Mouse (Mus musculus): ENCODE data around the gene Ermard.
A peak's percentile ranks its signal among the peaks of the same experiment; 100 is the strongest.

The Ermard gene

DNA sequence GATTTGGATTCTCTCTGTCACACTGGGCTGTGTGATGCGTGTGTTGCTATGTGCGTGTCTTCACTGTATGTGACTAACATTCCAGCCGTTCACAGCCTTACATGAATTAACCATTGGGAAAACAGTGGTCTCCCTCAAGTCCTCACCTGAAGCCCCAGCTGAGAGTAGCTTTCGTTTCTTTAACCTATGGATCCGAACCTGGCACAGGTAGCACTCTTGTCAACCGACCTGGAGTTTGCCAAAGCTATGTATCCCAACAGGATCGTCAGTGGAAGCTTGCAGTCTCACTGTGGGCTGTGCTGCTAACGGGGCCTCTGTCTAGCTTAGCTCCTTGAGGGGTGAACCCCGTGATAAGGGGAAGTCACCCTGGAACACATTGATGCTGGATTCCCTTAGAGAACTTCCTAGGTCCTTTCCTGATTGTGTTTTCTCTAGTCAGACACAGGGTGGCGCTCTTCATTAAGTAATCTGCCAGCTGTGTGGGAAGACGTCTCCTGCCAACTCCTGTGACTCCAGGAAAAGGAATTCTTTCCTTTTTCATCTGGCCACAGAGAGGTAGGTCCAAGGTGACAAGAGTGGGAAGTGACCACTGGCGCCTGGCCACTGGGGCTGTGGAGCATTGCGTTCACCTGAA is 24.5 kb downstream of the Ermard start:
- peak; percentile 80 for DNase-seq

GRCm38 (mm10) chr17:15066066-15066465 is 25.1 kb downstream of the Ermard start:
- peak; percentile 37 to 41 for DNase-seq

- peak in 1 of 2 experiments; percentile 12 for DNase-seq
Measured at GRCm38 (mm10) chr17:15066911-15067310, 25.9 kb downstream of the Ermard start.

DNA sequence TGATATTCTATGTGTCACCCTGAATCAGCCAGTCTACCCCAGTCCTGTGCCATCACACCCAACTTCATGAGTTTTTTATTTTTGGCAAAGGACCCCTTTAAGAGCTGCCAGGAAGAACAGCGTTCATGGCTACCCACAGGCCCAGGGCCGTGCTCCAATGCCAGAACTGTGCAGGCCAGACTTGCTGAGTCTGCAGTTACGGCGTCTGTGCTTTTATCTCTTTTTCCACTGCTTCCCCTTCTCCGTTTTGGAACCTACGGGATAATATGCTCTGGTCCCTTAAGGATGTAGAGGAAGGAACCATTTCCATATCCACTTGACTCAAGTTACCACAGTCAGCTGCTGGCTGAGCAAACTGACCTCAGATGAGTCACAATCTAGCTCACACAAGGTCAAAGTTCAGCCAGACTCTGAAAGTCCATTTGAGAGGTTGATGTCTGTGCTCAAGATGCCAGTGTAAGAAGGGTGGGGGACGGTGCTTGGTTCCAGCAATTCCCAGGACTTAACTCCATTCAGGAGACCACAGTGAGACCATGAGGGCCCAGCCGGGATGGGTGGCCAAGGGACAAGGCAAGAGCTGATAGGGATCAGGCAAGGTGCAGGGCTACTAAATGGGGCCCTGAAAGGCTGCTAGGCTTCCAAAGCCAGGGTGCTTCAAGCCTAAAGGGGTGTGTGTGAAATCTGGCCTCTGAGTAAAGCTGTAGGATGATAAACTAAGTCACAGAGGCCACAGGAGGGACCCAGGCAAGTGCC is 27.2 kb downstream of the Ermard start:
- peak in 1 of 2 experiments; percentile 20 for DNase-seq

DNA sequence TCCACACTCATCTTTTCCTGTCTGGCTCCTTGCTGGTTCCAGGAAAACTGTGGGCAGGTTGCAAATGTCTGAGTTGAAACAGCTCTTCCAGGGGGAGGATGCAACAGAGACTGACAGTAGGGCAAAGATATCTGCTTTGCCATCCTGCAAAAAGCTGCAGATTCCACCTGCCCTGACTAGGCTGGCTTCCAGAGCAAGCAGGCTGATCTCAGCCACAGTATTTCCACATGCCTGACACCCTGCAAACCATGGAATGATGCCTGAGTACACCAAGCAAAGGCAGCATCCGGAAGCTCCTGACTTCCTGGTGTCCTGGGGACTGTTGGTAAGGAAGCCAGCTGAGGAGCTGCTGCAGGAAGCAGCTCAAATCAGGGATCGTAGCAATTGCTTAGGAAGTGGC is 28.1 kb downstream of the Ermard start:
- peak; percentile 33 to 38 for DNase-seq

GRCm38 (mm10) chr17:15072211-15072610 is 31.2 kb downstream of the Ermard start:
- no peak for DNase-seq

DNA sequence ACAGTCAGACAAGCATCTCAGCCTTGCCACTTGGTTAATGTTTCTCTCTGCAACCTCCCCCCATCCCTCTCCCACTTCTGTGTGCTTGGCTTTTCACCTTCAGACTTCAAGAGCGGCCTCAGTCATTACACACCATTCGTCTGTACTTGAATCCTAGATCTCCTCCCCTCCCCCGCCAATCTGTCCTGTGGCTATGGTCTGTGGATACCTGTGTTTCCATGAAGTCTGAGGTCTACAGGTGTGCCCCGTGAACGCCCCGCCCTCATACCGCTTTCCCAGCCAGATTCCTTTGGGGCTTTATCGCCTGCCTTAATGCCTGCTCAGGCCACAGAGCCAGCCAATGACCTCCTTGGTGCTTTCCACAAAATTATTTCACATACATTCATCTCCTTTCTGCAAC is 34.0 kb downstream of the Ermard start:
- DNase-seq, result no peak

- peak; percentile 45 to 69 for DNase-seq
Measured at GRCm38 (mm10) chr17:15077536-15077935, 36.5 kb downstream of the Ermard start.

DNA sequence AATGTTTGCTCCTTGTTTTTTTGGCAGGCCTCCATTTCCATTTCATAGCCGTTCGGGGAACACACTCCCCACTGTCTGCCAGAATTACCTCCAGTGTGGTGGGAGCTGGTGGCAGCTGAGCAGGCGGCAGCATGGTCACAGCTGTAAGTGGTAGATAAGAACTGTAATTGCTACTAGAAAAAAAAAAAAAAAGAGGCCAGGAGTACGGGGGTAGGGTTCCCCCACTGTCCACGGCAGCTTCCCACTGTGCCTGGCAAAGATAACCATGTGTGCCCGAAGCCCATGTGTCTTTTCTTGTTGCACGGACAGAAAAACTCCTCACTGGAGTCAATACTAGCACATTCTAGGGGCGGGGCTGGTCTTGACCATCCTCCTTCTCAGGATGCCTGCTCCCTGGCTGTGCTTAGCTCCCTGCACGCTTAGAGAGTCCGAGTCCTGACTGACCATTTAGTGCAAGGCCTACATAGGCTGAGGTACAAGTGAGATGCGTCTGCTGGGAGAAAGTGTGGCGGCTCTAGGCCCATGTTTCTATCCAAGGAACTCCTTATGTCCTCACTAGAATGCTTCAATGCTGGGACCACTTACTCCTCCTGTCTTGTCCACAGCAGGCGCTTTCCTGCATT is 43.3 kb downstream of the Ermard start:
- no peak for DNase-seq

- DNase-seq, result no peak
Measured at GRCm38 (mm10) chr17:15085006-15085405, 44.0 kb downstream of the Ermard start.

DNA sequence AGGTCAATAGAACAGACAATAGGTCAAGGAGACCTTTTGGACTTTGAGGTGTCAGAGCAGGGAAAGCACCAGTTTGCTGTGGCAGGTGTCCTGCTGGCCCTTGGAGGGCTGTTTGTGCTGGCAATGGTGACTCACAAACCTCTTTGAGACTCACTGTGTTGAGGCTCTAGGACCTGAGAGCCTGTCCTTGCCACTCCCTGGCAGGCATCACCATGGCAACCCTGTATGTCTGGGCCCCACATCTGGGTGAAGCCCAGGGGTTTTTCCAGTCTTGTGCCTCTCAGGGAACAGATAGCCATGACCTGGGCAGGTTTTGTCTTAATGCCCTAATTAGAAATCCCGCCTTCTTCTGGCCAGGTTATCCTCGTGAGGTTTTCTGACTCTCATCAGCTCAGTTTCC is 47.2 kb downstream of the Ermard start:
- DNase-seq, result no peak

DNA sequence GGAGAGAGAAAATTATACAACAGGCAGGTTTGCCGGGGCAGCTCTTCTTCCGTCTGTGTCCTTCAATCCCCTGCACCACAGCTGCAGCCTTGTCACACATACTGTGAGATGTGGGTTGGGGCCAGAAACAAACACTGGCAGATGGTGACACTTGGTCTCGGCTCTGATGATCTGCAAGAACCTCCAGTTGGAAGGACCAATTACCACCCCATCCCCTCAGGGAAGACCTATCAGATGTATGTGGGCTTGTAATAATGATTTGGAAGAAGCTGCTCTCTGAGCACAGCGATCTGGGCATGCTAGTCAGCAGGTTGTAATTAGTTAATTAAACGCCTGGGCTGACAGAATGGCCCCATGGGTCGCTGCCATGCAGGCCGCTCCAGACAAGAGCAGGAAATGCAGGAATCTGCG is 47.6 kb downstream of the Ermard start:
- DNase-seq, result peak; percentile 64 to 68

GRCm38 (mm10) chr17:15091739-15092138 is 50.7 kb downstream of the Ermard start:
- no peak for DNase-seq

GRCm38 (mm10) chr17:15093523-15093922 is 52.5 kb downstream of the Ermard start:
- DNase-seq, result no peak

DNA sequence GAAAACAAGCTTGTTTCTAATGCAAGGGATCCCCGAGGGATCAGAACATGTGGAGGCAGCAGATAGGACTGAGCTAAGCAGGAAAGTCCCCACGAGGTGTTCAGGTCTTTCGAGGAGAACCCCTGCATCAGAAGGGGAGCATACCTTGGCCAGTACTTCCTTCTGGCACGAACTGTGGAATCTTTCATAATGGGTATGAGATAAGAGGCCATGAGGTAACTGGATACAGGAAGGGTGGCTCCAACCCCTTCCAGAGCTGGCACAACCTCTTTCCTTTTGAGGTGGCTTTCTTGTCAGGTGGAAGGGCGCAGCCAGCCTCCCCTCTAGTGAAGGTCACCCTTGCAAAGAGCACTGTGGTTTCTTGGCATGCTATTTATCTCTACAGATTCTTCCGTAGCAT is 55.8 kb downstream of the Ermard start:
- no peak for DNase-seq

- no peak for DNase-seq
Measured at GRCm38 (mm10) chr17:15098677-15099076, 57.7 kb downstream of the Ermard start.

DNA sequence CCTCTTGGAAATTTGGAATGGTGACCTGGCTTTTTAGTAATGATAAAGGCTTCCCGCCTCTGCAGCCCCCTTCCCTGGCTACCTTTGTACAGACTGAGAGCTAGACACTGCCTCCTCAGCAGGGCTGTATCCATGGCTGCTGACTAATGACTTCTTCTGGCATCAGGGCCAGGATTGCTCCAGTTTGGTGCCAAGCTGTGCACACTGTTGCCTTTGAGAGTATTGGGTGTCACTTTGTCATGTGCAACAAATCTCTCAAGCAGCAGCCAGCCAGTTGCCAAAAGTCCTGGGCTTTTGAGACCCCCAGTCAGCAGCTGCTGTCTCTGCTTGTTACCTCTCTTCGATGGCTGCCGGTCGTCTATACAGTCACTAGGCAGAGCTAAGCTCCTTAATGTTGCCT is 60.3 kb downstream of the Ermard start:
- no peak for DNase-seq

- DNase-seq, result no peak
Measured at GRCm38 (mm10) chr17:15107143-15107649, 66.2 kb downstream of the Ermard start.

- peak in 1 of 2 experiments; percentile 8 for DNase-seq
Measured at GRCm38 (mm10) chr17:15108473-15109441, 67.7 kb downstream of the Ermard start.

- DNase-seq, result no peak
Measured at GRCm38 (mm10) chr17:15115550-15115949, 74.5 kb downstream of the Ermard start.

DNA sequence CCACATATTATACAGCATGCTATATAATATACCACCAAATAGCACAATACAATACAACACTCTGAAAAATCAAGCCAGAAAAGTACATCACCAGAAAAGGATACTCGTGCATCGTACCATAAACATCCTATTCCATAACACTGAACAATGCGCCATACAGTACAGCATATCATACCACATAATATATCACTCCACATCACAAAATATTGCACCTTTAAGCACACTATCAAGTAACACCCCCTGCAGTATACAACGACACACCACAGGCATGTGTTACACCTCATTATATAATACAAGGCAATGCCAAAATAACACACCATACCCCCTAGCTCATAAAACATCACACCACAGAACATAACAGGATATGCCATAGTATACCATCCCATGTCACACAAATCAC is 79.1 kb downstream of the Ermard start:
- DNase-seq, result no peak

- DNase-seq, result no peak
Measured at GRCm38 (mm10) chr17:15120569-15120968, 79.6 kb downstream of the Ermard start.
